Mouse (Mus musculus) CH12.LX (cell line): ENCODE measurements around the gene Gng8. TPM values are rescaled to one million over a fixed set of nuclear protein-coding genes. Genes with fewer than 3 reads are reported as not detected.

Source experiments
- DNase-seq: peaks from one replicate; pipeline ENCODE4 v3.0.0-alpha.2; 2013; ENCODE audit errors: extremely low read depth
- H3K27ac ChIP-seq: 2 replicates; pipeline ENCODE4 v1.5.1; 2012; ENCODE audit warnings: low read depth, mild to moderate bottlenecking, control low read depth, moderate library complexity; ENCODE audit not compliant: insufficient read depth
- H3K27me3 ChIP-seq: replicated peaks from 2 replicates; pipeline ENCODE3; 2012; ENCODE audit warnings: inconsistent platforms
- H3K36me3 ChIP-seq, 2 experiments: replicated peaks in 1 of 2; 2 replicates each; pipeline versions ENCODE3 to v1.6.1; 2012; ENCODE audit warnings: inconsistent platforms in 1 of 2, low read length in 1 of 2, mild to moderate bottlenecking in 1 of 2, mixed read lengths in 1 of 2, moderate library complexity in 1 of 2; ENCODE audit not compliant: control insufficient read depth in 1 of 2, insufficient read depth in 1 of 2
- H3K4me1 ChIP-seq, 2 experiments: 2 replicates each; pipeline ENCODE4 v1.6.1; 2012; ENCODE audit warnings: inconsistent platforms in 1 of 2, moderate library complexity in 1 of 2; ENCODE audit not compliant: insufficient read depth in 2 of 2, control insufficient read depth in 1 of 2
- H3K4me2 ChIP-seq: 2 replicates; pipeline ENCODE4 v1.6.1; 2012; ENCODE audit warnings: low read depth, mild to moderate bottlenecking, control low read depth; ENCODE audit not compliant: poor library complexity, insufficient read depth, severe bottlenecking
- H3K4me3 ChIP-seq, 3 experiments: fragments of 150-350 bp in 1 of 3; sonication (generic) in 1 of 3; replicated peaks in 1 of 3; 2 replicates each; pipeline versions ENCODE3 to v1.5.1; 2011 to 2012; ENCODE audit warnings: low read depth in 2 of 3, low read length in 2 of 3, mild to moderate bottlenecking in 2 of 3, moderate library complexity in 2 of 3, control low read depth in 1 of 3, improper control_type of control experiment in 1 of 3, inconsistent platforms in 1 of 3, mixed read lengths in 1 of 3; ENCODE audit not compliant: poor library complexity in 1 of 3
- H3K79me2 ChIP-seq: replicated peaks from 2 replicates; pipeline ENCODE4 v1.6.1; 2012; ENCODE audit warnings: mild to moderate bottlenecking, moderate library complexity; ENCODE audit not compliant: control insufficient read depth, poor library complexity, insufficient read depth, severe bottlenecking; ENCODE audit errors: extremely low read depth
- H3K9ac ChIP-seq: 2 replicates; pipeline ENCODE4 v1.6.1; 2012; ENCODE audit warnings: low read depth, mild to moderate bottlenecking, control low read depth, moderate library complexity; ENCODE audit not compliant: insufficient read depth
- H3K9me3 ChIP-seq: replicated peaks from 2 replicates; pipeline ENCODE3; 2012; ENCODE audit warnings: low read length, inconsistent platforms, mixed read lengths
- ELF1 ChIP-seq: IDR thresholded peaks from 2 replicates; pipeline ENCODE4 v1.6.1; 2014; ENCODE audit warnings: low read depth, mild to moderate bottlenecking, inconsistent platforms, low read length, improper control_type of control experiment
- EP300 ChIP-seq: IDR thresholded peaks from 2 replicates; pipeline ENCODE4 v1.6.1; 2011; ENCODE audit warnings: low read length, improper control_type of control experiment
- ETS1 ChIP-seq: conservative IDR thresholded peaks from 2 replicates; pipeline ENCODE4 v1.6.1; 2012; ENCODE audit warnings: low read depth, mild to moderate bottlenecking, inconsistent platforms, low read length, improper control_type of control experiment, moderate library complexity
- GABPA ChIP-seq: IDR thresholded peaks from 2 replicates; pipeline ENCODE4 v1.6.1; 2012; ENCODE audit warnings: low read depth, low read length, improper control_type of control experiment, inconsistent platforms; ENCODE audit not compliant: insufficient replicate concordance
- HCFC1 ChIP-seq: IDR thresholded peaks from 2 replicates; pipeline ENCODE4 v1.6.1; 2012; ENCODE audit warnings: low read depth, mild to moderate bottlenecking, inconsistent platforms, low read length, improper control_type of control experiment
- IRF4 ChIP-seq: IDR thresholded peaks from 2 replicates; pipeline ENCODE4 v1.6.1; 2014; ENCODE audit warnings: low read depth, mild to moderate bottlenecking, inconsistent platforms, low read length, improper control_type of control experiment
- JUN ChIP-seq: IDR thresholded peaks from 2 replicates; pipeline ENCODE4 v1.6.1; 2011; ENCODE audit warnings: low read depth, mild to moderate bottlenecking, low read length, improper control_type of control experiment, moderate library complexity; ENCODE audit not compliant: insufficient read depth
- JUND ChIP-seq: conservative IDR thresholded peaks from 2 replicates; pipeline ENCODE4 v1.6.1; 2011; ENCODE audit warnings: low read depth, low read length, improper control_type of control experiment
- MAFK ChIP-seq: IDR thresholded peaks from 2 replicates; pipeline ENCODE4 v1.6.1; 2011; ENCODE audit warnings: low read length, improper control_type of control experiment; ENCODE audit not compliant: insufficient replicate concordance
- MAX ChIP-seq: IDR thresholded peaks from 2 replicates; pipeline ENCODE4 v1.6.1; 2011; ENCODE audit warnings: low read length, improper control_type of control experiment
- MAZ ChIP-seq: IDR thresholded peaks from 2 replicates; pipeline ENCODE4 v1.6.1; 2012; ENCODE audit warnings: low read depth, mild to moderate bottlenecking, inconsistent platforms, low read length, improper control_type of control experiment, moderate library complexity
- MXI1 ChIP-seq: IDR thresholded peaks from 2 replicates; pipeline ENCODE4 v1.6.1; 2011; ENCODE audit warnings: mild to moderate bottlenecking, low read depth, low read length, improper control_type of control experiment
- MYC ChIP-seq: IDR thresholded peaks from 2 replicates; pipeline ENCODE4 v1.6.1; 2011; ENCODE audit warnings: low read depth, mild to moderate bottlenecking, improper control_type of control experiment, low read length
- NRF1 ChIP-seq: IDR thresholded peaks from 2 replicates; pipeline ENCODE4 v1.6.1; 2014; ENCODE audit warnings: low read depth, mild to moderate bottlenecking, inconsistent platforms, low read length, improper control_type of control experiment, moderate library complexity
- POLR2A ChIP-seq: IDR thresholded peaks from 2 replicates; pipeline ENCODE4 v1.6.1; 2011; ENCODE audit warnings: low read depth, mild to moderate bottlenecking, improper control_type of control experiment, low read length
- RAD21 ChIP-seq: IDR thresholded peaks from 2 replicates; pipeline ENCODE4 v1.6.1; 2011; ENCODE audit warnings: low read depth, mild to moderate bottlenecking, low read length, improper control_type of control experiment, moderate library complexity
- RCOR1 ChIP-seq: conservative IDR thresholded peaks from 2 replicates; pipeline ENCODE4 v1.6.1; 2012; ENCODE audit warnings: low read depth, mild to moderate bottlenecking, inconsistent platforms, low read length, improper control_type of control experiment
- USF2 ChIP-seq: conservative IDR thresholded peaks from 2 replicates; pipeline ENCODE4 v1.6.1; 2011; ENCODE audit warnings: low read depth, low read length, improper control_type of control experiment
- ZC3H11A ChIP-seq: IDR thresholded peaks from 2 replicates; pipeline ENCODE4 v1.6.1; 2012; ENCODE audit warnings: low read depth, mild to moderate bottlenecking, inconsistent platforms, low read length, improper control_type of control experiment
- ZKSCAN1 ChIP-seq: IDR thresholded peaks from 2 replicates; pipeline ENCODE4 v1.6.1; 2012; ENCODE audit warnings: low read depth, inconsistent platforms, low read length, improper control_type of control experiment, borderline replicate concordance
- ZNF384 ChIP-seq: IDR thresholded peaks from 2 replicates; pipeline ENCODE4 v1.6.1; 2012; ENCODE audit warnings: low read depth, low read length, improper control_type of control experiment, inconsistent platforms
- dilution Hi-C: fragments of 300-500 bp; cut with MboI; formaldehyde crosslinking; loops from 2 replicates; pipeline ENCODE4 v1.14.3; 2020; ENCODE audit warnings: low sequenced_read_pairs; ENCODE audit not compliant: extremely low pct_unique_long_range_greater_than_20kb, extremely low pct_ligation_motif_present
- in situ Hi-C: fragments of 300-500 bp; cut with MboI; formaldehyde crosslinking; loops from 3 replicates; pipeline ENCODE4 v1.14.3; 2019; ENCODE audit warnings: low sequenced_read_pairs, low pct_ligation_motif_present, low pct_unique_long_range_greater_than_20kb, mixed read lengths
- polyA plus RNA-seq: library from polyadenylated mRNA; unstranded; fragments of >175 nt; gene quantifications from 2 replicates; pipeline ENCODE4 v1.2.1, GENCODE M21; 2012; ENCODE audit warnings: low read depth; ENCODE audit not compliant: insufficient read length
- total RNA-seq, 2 experiments: library from RNA; depleted of rRNA; stranded (reverse); fragments of 300-350 nt in 1 of 2; fragments of >200 nt in 1 of 2; gene quantifications; 2 replicates each; pipeline ENCODE4 v1.2.3; 2012 to 2014

The Gng8 gene
- total and polyA plus RNA-seq, 3 experiments = 0.25 to 2.4 TPM; not detected in 1

GRCm38 (mm10) chr7:16903439-16903955 lies 11.9 kb downstream of the Gng8 start (continued):
- TF ChIP-seq GABPA (peak; percentile 30; the same call in 1 of the 2 replicates), EP300 (no peak), USF2 (no peak)

- Histone ChIP-seq H3K9ac (no peak overlapping the region), H3K4me1 (peaks cover 62 to 84% of the 10 kb centered on the region in 2 experiments), H3K4me3 (no peak overlapping the region), H3K9me3 (no peaks in the 10 kb centered on the region), H3K79me2 (no peaks in the 10 kb centered on the region), H3K27ac (no peak overlapping the region), H3K27me3 (no peaks in the 10 kb centered on the region), H3K36me3 (peaks cover 3 to 7% of the 10 kb centered on the region in 2 experiments), H3K4me2 (no peak overlapping the region)
- no peak for TF ChIP-seq RAD21
- TF ChIP-seq HCFC1 = no peak
- TF ChIP-seq MXI1 = no peak
- no peak for TF ChIP-seq NRF1
- no peak for TF ChIP-seq MAX
- no peak for TF ChIP-seq MAZ
- TF ChIP-seq MYC = no peak
- TF ChIP-seq ZNF384 = no peak
- no peak for TF ChIP-seq MAFK
- TF ChIP-seq ETS1 = no peak
- no peak for TF ChIP-seq ZKSCAN1
- TF ChIP-seq IRF4 = no peak
- DNase-seq = no peak
- in situ Hi-C loops (no loop called here), dilution Hi-C loops (no loop called here)
Measured at GRCm38 (mm10) chr7:16904120-16904675, 12.6 kb downstream of the Gng8 start.

- H3K9ac ChIP-seq = peak overlapping the region; percentile 10; the same call in 1 of the 2 replicates
- TF ChIP-seq POLR2A (no peak), JUND (no peak), ZC3H11A (no peak), RAD21 (no peak), EP300 (no peak), MYC (no peak), RCOR1 (no peak), NRF1 (no peak), ELF1 (no peak), JUN (no peak)
- H3K4me3 ChIP-seq = peak overlapping the region in 2 of 3 experiments; percentile 0 to 19
- no peaks in the 10 kb centered on the region for H3K9me3 ChIP-seq
- H3K27me3 ChIP-seq = no peaks in the 10 kb centered on the region
- dilution Hi-C loops (no loop called here), in situ Hi-C loops (loop anchor here (5.0 kb wide), 2 partner anchors 33 to 88 kb away; partner anchors contain the start of genes Fkrp and Strn4)
- H3K4me2 ChIP-seq = peak overlapping the region; percentile 42; the same call in 1 of the 2 replicates
- peaks cover 57 to 84% of the 10 kb centered on the region in 2 experiments for H3K4me1 ChIP-seq
- peak overlapping the region; percentile 7; the same call in 1 of the 2 replicates for H3K27ac ChIP-seq
- H3K36me3 ChIP-seq = peaks cover 3 to 19% of the 10 kb centered on the region in 2 experiments
- no peaks in the 10 kb centered on the region for H3K79me2 ChIP-seq
- no peak for DNase-seq
Measured at GRCm38 (mm10) chr7:16905491-16906021, 14.0 kb downstream of the Gng8 start.
